Mouse (Mus musculus) c-Kit-negative CD71-positive TER-119-positive erythroid progenitor cells, embryonic 14.5 days (primary cell): ENCODE data around the gene 9230104L09Rik.

Experiments
- DNase-seq: peaks from one replicate; pipeline ENCODE4 v3.0.0-alpha.2; 2013; ENCODE audit warnings: low read depth, low spot score

Gene 9230104L09Rik

GRCm38 (mm10) chr2:148864966-148865365, at the start of gene 9230104L09Rik:
Gene 9230104L09Rik, minus strand, starts transcription at chr2:148865038.
- no peak for DNase-seq

GRCm38 (mm10) chr2:148902286-148902685, 37.4 kb upstream of the 9230104L09Rik start:
- DNase-seq = peak; percentile 8

GRCm38 (mm10) chr2:148900305-148900704, 35.5 kb upstream of the 9230104L09Rik start:
- DNase-seq = no peak

DNA sequence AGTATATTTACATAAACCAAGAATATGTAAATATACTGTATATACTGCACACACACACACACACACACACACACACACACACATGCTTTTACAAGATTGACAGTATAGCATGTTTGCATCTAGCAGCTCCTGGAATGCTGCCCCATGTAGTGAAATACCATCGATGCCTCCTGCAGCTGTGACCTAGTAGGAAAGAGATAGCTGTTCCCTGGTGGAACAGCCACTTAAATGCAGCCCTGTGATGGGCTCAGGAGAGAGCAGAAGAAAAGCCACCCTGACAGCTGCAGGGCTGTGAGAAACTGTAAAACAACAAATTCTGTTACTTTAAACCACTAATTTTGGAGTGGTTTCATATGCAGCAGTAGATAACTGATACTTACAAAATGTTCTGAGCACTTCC, 31.4 kb upstream of the 9230104L09Rik start:
- DNase-seq = no peak

GRCm38 (mm10) chr2:148893107-148893506, 28.3 kb upstream of the 9230104L09Rik start:
- no peak for DNase-seq

DNA sequence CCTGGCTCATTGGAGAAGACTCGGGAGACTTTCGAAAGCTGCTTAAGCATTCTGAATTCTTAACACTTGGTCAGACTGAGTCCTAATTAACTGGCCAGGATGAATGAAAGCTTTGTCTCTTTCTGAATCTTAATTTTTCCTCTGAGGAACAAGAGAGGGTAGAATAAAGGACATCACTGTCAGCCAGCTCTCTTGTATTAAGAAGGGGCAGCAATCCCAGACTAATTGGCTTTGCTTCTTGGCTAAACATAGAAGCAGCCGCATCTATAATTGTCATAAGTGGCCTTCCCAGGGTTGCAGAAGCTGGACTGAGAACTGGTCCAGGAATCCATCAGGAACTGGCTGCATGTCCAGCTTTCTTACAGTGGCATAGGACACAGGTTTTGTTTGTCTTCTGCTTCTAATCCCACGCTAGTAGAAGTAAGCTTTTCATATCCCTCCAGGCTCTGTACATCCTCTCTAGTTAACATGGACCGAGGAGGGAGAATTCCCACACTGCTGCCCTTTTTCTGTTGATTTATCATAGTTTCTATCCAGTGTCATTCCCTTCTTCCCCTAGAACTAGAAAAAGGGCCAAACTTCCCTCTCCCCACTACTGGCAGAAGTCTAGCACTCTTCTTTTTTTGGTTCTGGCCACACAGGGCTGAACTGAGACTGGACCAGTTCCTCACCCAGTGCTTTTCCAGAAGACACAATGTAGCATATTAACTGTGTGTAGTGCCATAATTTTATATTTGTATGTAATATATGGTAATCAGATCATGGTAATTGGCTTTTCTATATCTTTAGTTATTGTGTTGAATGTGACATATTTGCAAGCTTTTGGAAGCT, 25.4 kb upstream of the 9230104L09Rik start:
- DNase-seq = no peak

DNA sequence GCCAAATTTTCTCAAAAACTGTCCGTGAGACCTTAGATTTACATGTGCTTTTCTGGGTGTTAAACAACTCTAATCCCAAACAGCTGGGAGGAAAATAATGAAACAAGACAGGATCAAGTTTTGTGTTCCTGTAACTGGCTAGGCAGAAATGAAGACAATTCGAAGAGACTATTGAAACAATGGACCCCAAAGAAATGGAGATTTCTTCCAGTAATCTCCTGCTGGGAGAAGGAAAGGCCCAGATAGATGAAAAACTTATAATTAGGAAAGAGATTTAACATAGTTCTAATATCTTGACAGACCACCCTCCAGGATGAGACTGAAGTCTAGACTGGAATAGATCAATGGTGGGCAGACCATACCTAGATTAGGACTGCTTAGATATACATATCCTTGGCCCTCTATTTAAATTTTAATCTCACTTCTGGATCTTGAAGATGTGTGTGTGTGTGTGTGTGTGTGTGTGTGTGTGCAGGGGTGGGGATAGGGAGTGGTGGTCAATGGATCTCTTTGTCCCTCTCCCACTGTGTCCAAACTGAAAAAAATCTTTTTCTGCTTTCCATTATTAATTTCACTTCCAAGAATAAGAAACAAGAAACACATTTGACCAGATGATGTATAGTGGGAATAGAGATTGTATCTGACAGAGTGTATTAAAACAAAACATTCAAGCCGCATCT, 24.6 kb upstream of the 9230104L09Rik start:
- no peak for DNase-seq

DNA sequence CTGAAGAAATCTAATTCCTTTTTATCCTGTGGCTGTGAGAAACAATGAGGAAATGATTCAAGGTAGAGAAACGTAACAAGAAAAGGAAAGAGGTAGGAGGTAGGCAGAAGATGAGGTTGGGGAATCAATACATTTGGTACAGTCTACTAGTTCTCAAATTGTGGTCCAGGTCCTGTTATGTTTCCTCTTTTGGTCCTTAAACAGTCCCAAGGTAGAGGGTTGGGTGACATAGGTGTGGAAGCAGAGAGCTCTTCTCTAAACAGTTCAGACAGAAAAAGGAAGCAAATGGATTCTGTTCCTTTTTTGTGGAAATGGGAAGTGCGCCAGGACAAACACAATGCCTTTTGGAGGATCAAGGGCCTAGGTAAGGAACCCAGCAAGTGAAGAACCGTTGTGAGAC, 24.0 kb upstream of the 9230104L09Rik start:
- no peak for DNase-seq

DNA sequence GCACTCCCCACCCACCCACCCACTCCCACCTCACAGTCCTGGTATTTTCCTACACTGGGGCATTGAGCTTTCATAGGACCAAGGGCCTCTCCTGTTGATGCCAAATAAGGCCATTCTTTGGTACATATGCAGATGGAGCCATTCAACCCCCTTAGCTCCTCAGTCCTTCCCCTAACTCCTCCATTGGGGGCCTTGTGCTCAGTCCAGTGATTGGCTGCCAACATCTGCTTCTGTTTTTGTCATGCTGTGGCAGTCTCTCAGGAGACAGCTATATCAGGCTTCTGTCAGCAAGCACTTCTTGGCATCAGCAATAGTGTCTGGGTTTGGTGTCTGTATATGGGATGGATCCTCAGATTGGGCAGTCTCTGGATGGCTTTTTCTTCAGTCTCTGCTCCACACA, 19.9 kb upstream of the 9230104L09Rik start:
- DNase-seq = no peak

DNA sequence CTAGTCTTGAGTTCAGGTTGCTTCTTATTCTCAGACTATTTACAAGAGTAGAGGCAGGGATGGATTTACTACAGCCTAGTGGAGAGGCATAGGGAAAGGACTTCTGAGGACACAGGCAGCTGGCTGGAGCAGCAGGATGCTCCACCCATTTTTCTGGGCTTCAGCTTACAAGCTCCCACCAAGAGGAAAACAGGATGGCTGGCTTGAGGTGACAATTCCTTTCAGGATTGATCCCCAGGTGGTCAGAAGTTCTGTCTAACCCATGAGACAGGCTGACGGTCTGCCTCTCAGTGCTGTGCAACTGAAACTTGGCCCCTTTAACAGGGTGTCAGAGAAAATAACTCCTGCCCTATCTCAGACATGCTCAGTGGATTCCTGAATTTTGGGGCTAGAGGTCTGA, 14.4 kb upstream of the 9230104L09Rik start:
- DNase-seq = no peak

DNA sequence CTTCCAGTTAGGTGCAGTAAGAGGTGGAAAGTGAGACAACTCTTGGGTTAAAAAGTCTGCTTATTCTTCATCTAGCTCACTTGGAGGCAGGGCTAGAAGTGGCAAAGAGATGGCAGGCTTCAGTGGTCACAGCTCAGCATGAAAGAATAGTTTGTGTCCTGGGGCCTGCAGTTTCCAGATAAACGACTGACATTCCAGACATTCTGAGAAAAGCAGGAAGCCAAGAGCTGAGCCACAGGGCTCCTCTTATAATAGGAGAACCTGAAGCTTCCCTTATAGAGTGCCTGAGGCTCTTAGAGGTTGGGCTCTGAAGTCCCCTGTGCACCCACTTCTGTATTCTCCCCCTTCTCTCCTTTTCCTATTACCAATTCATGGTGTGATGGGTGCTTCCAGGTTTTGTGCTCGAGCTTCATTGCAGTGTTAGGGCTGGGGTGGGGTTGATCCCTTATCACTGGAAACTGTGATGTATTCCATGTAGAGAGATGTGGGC, 13.8 kb upstream of the 9230104L09Rik start:
- DNase-seq = no peak

DNA sequence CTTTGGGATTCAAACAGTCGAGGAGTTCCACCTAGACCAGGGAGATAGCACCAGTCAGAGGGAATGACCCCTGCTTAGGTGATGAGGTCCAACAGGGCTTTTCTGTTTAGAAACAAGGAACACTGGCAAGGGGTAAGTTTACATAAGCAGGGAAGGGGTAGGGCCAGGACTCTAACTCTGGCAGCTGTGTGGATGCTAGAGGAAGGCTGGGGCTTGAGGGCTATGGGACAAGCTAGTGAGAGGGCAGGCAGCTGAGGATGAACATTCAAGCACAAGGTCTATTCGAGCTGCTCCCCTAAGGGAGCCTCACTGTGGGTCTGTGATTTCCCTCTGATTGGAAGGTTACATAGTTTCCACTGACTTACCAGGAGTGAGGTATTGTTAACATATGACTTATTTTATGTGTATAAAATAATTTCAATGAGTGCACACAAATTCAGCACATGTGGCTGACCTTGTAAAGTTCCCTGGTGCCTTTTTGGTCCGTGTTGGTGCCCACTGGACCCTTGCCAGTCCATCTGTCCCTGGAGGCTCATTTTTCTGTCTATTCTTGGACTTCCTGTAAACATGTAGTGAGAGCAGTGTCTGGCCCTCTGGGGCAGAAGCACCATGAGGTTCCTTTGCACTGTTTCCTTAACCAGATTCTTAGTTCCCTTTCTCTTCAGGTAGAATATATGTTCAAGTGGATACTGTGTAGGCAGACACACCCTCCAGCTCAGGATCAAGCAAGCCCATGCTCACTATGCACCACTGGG, 12.4 kb upstream of the 9230104L09Rik start:
- no peak for DNase-seq

GRCm38 (mm10) chr2:148875335-148875811, 10.5 kb upstream of the 9230104L09Rik start, which contains the start of gene Cst3:
Gene Cst3, minus strand, starts transcription at chr2:148875692.
- peak; percentile 51 for DNase-seq

- no peak for DNase-seq
Measured at GRCm38 (mm10) chr2:148874617-148875334, 9.9 kb upstream of the 9230104L09Rik start.

DNA sequence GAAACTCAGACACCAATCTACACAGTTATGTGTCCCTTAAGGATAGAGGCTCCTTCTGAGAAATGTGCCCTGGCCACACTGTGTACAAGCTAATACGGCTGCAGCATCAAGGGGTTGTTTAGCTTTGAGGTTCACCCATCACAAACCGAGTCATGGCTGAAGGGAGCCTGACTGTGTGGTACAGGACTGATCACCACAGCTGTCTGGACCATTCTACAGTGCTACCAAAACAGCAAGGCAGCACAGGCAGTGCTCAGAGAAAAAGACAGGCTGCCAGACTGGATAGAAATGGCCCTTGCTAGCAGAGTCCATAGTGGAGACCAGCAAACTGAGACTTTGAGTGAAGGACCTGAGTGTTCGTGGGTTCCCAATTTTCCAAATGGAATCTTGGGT, 9.4 kb upstream of the 9230104L09Rik start:
- DNase-seq = no peak

- no peak for DNase-seq
Measured at GRCm38 (mm10) chr2:148872860-148873259, 8.0 kb upstream of the 9230104L09Rik start.

- no peak for DNase-seq
Measured at GRCm38 (mm10) chr2:148870526-148870925, 5.7 kb upstream of the 9230104L09Rik start.

DNA sequence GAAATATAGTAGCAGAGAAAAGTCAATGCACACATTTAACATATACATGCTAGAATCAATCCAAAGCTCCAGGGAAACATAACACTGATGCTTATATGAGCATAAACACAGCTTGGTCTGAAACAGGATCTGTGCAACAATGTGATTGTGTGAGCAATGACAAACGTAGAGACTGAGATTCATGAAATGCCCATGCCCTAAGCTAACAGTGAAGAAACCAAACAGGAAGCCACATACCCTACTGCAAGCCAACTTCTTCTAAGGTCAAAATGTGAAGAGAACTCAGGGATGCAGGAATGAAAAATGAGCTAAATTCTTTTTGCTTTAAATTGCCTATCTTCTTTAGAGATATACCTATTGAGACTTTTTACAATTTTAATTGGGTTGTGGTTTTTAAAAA, 4.1 kb upstream of the 9230104L09Rik start:
- no peak for DNase-seq

GRCm38 (mm10) chr2:148861693-148862092, 3.1 kb downstream of the 9230104L09Rik start:
- DNase-seq = no peak

DNA sequence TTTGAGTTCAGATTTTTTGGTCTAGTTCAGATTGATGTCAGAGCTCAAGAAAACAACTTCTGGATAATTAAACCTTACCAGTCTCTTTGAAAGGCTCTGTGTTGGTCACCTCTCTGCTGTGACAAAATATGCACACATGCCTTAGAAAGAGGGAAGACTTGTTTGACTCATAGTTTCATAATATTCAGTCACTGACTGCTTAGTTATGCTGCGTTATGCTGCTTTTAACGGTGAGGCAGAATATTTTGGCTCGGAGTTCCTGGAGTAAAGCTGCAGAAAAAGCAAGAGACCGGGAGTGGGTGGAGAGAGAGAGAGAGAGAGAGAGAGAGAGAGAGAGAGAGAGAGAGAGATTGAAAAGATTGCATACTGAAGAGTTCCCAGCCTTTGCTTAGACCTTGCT, 3.8 kb downstream of the 9230104L09Rik start:
- DNase-seq = no peak

- no peak for DNase-seq
Measured at GRCm38 (mm10) chr2:148857506-148857905, 7.3 kb downstream of the 9230104L09Rik start.
